Comparison of ENCODE assay signal across 8 mouse cellular contexts in genomic region chr1:86441724-86441979, GRCm38 (mm10). TPM values are rescaled to one million over a fixed set of nuclear protein-coding genes. Genes with fewer than 3 reads are reported as not detected.
DNase-seq lines count a peak whose midpoint lies in the region; ATAC-seq and TF ChIP-seq lines count a peak whose summit lies in the region.

No protein-coding gene starts in this region.

- peaks cover 8% of the 10 kb centered on the region; the same call in 1 of the 2 replicates for H3K4me1 ChIP-seq in cerebellum, adult 2 months (ENCODE audit: control insufficient read depth, insufficient read depth, low read length)
- peaks cover 19% of the 10 kb centered on the region for H3K4me1 ChIP-seq in testis, adult 2 months (ENCODE audit: control insufficient read depth, insufficient read depth, low read length)
- peaks cover 44% of the 10 kb centered on the region for H3K4me1 ChIP-seq in limb, embryonic 15.5 days
- peaks cover 11% of the 10 kb centered on the region for H3K4me1 ChIP-seq in stomach, postnatal 0 days (replicated peaks; ENCODE audit: control insufficient read depth, insufficient read depth)

- H3K9me3 ChIP-seq in limb, embryonic 15.5 days, result no peaks in the 10 kb centered on the region
- no peaks in the 10 kb centered on the region for H3K9me3 ChIP-seq in stomach, postnatal 0 days (ENCODE audit: control insufficient read depth, low read length)

- no peak for TF ChIP-seq CTCF in cerebellum, adult 2 months (IDR thresholded peaks at IDR 0.05; ENCODE audit: borderline replicate concordance, insufficient read depth, low read depth, low read length)
- TF ChIP-seq CTCF in testis, adult 2 months (IDR thresholded peaks at IDR 0.05; ENCODE audit: control insufficient read depth, insufficient read depth, insufficient replicate concordance, low read depth, low read length), result no peak
- TF ChIP-seq CTCF in stomach, postnatal 0 days (IDR thresholded peaks at IDR 0.05; ENCODE audit: low read depth), result no peak

- no peaks in the 10 kb centered on the region for H3K36me3 ChIP-seq in testis, adult 2 months (ENCODE audit: control insufficient read depth, insufficient read depth, low read length)
- no peaks in the 10 kb centered on the region for H3K36me3 ChIP-seq in limb, embryonic 15.5 days
- no peaks in the 10 kb centered on the region for H3K36me3 ChIP-seq in stomach, postnatal 0 days (ENCODE audit: control insufficient read depth, insufficient read depth, low read length)

- H3K27ac ChIP-seq in cerebellum, adult 2 months (ENCODE audit: insufficient read depth, low read length), result peak overlapping the region; percentile 90
- peak overlapping the region; percentile 88 for H3K27ac ChIP-seq in testis, adult 2 months (ENCODE audit: control insufficient read depth, insufficient read depth, low read depth, low read length)
- H3K27ac ChIP-seq in limb, embryonic 15.5 days, result peak overlapping the region; percentile 100
- peak overlapping the region; percentile 100 for H3K27ac ChIP-seq in stomach, postnatal 0 days (replicated peaks)

- 0% methylated on average over 5 of the region's 5 CpGs for WGBS in cerebellum, adult 2 months
- WGBS in limb, embryonic 15.5 days, result 3% methylated on average over 5 of the region's 5 CpGs
- 0% methylated on average over 5 of the region's 5 CpGs for WGBS in stomach, postnatal 0 days

- peak overlapping the region; percentile 47 for H3K4me3 ChIP-seq in cerebellum, adult 2 months (replicated peaks; ENCODE audit: insufficient read depth, low read depth, low read length)
- peak overlapping the region; percentile 80 for H3K4me3 ChIP-seq in testis, adult 2 months (ENCODE audit: control insufficient read depth, low read depth, low read length)
- peak overlapping the region; percentile 50 for H3K4me3 ChIP-seq in limb, embryonic 15.5 days
- H3K4me3 ChIP-seq in stomach, postnatal 0 days (ENCODE audit: low read depth, low read length), result peak overlapping the region; percentile 48

- peak overlapping the region; percentile 65 for H3K9ac ChIP-seq in limb, embryonic 15.5 days
- H3K9ac ChIP-seq in stomach, postnatal 0 days (ENCODE audit: low read length), result peak overlapping the region; percentile 88

- no peaks in the 10 kb centered on the region for H3K27me3 ChIP-seq in cerebellum, adult 2 months (ENCODE audit: control insufficient read depth, insufficient read depth, low read length)
- H3K27me3 ChIP-seq in testis, adult 2 months (ENCODE audit: control insufficient read depth, insufficient read depth, low read length), result no peaks in the 10 kb centered on the region
- H3K27me3 ChIP-seq in limb, embryonic 15.5 days, result no peaks in the 10 kb centered on the region
- H3K27me3 ChIP-seq in stomach, postnatal 0 days (ENCODE audit: control insufficient read depth, insufficient read depth, low read length), result no peaks in the 10 kb centered on the region

- TF ChIP-seq EP300 in stomach, postnatal 0 days (optimal IDR thresholded peaks at IDR 0.05), result no peak

- no peak for DNase-seq in cerebellum, adult 2 months
- DNase-seq in cerebellum, adult 8-10 months, result no peak
- DNase-seq in testis, postnatal 10 days (ENCODE audit: low spot score), result no peak
- no peak for DNase-seq in stomach, postnatal 0 days (ENCODE audit: low spot score)
- no peak for DNase-seq in right cerebral cortex, postnatal 14 days
- no peak for DNase-seq in spleen, postnatal 10 days (ENCODE audit: low spot score in 2 of 2)

- no peak for ATAC-seq in limb, embryonic 15.5 days (ENCODE audit: insufficient number of reproducible peaks, low FRiP score, low TSS enrichment, low read depth)
- ATAC-seq in stomach, postnatal 0 days (ENCODE audit: low FRiP score, low TSS enrichment), result no peak

- peak overlapping the region; percentile 89 for H3K4me2 ChIP-seq in limb, embryonic 15.5 days
- H3K4me2 ChIP-seq in stomach, postnatal 0 days (replicated peaks; ENCODE audit: low read depth), result peak overlapping the region; percentile 81

- TF ChIP-seq POLR2A in cerebellum, adult 2 months (IDR thresholded peaks at IDR 0.05; ENCODE audit: borderline replicate concordance, insufficient read depth, low read length), result no peak
- no peak for TF ChIP-seq POLR2A in testis, adult 2 months (IDR thresholded peaks at IDR 0.05; ENCODE audit: control insufficient read depth, low read depth, low read length)

RNA-seq across cellular contexts. Expression of gene Tex44, which starts 15.5 kb away (rescaled TPM):
- not detected in 2 replicates for polyA plus RNA-seq in cerebellum, adult 2 months (2012; rRNA removed)
- polyA plus RNA-seq in testis, adult 2 months (2012; rRNA removed), result 140 and 142 TPM in 2 replicates
- polyA plus RNA-seq in limb, embryonic 15.5 days (2015; fragmentation: Nextera tagmentation; extraction: Ambion mirVana), result not detected in 2 replicates
- not detected in 2 replicates for polyA plus RNA-seq in stomach, postnatal 0 days (2015; fragmentation: Nextera tagmentation; extraction: Ambion mirVana)

RNA-seq across cellular contexts. Expression of gene Nmur1, which starts 15.6 kb away (rescaled TPM):
- polyA plus RNA-seq in cerebellum, adult 2 months (2012; rRNA removed), result 1.6 and 1.8 TPM in 2 replicates
- 11.7 and 23.8 TPM in 2 replicates for polyA plus RNA-seq in testis, adult 2 months (2012; rRNA removed)
- polyA plus RNA-seq in limb, embryonic 15.5 days (2015; fragmentation: Nextera tagmentation; extraction: Ambion mirVana), result not detected in 2 replicates
- polyA plus RNA-seq in stomach, postnatal 0 days (2015; fragmentation: Nextera tagmentation; extraction: Ambion mirVana), result 0.52 and 0.56 TPM in 2 replicates

Comparison
In these comparisons a context has a peak if more than half of its experiments do, and no peak if none do; other contexts are left out.
1. RNA of gene Tex44, which starts 15.5 kb away (polyA plus RNA-seq): 140 to 142 TPM in testis, adult 2 months; not detected in cerebellum, adult 2 months, not detected in limb, embryonic 15.5 days and not detected in stomach, postnatal 0 days; every median in the first group is over 100 times any median in the second.
2. Peak in every context shown above with its lines, with median percentiles within 50 percentile points of each other: H3K27ac ChIP-seq and H3K4me3 ChIP-seq.